Mouse (Mus musculus) right cerebral cortex, postnatal 25 days (tissue): ENCODE data around the gene Gm20388.

Experiments used
- DNase-seq: peaks from one replicate; pipeline ENCODE4 v3.0.0; 2022

Gene Gm20388

DNA sequence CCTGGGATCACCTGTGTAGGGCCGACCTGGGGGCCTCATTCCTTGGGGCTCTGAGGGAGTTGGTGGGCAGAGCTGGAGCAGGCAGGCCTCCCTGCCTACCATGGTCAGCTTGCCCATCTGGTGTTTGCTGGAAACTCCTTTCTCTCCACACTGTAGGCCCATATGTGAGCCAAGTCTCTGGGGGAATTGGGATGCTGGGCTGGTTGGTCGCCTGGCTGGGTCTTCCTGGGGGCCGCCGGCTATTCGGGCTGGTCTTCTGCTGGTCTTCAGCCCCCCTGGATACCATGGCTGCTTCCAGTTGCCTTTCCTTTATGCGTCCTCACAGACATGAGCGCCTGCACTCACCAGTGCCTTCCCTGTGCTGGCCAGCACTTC lies 610.9 kb downstream of the Gm20388 start:
- DNase-seq, result no peak

DNA sequence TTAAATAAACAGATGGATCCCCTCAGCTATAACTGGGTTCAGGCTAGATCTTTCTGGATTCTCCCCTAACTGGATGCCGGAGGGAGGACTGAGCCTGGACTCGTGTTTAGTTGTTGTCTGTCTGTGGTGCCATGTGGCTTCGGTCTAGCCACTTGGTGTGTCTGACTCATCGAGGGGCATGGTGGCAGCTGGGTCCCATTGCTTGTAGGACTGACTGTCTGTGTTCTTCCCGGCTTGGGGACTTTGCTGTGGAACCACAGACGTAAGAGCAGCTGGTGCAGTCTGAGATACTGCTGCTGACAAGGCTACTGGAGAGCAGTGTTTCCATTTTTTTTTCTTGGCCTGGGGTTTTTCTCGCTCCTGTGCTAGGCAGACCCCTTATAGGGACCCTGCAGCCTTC lies 613.0 kb downstream of the Gm20388 start:
- DNase-seq, result no peak

GRCm38 (mm10) chr8:120525135-120525534 lies 614.5 kb downstream of the Gm20388 start:
- DNase-seq, result no peak

DNA sequence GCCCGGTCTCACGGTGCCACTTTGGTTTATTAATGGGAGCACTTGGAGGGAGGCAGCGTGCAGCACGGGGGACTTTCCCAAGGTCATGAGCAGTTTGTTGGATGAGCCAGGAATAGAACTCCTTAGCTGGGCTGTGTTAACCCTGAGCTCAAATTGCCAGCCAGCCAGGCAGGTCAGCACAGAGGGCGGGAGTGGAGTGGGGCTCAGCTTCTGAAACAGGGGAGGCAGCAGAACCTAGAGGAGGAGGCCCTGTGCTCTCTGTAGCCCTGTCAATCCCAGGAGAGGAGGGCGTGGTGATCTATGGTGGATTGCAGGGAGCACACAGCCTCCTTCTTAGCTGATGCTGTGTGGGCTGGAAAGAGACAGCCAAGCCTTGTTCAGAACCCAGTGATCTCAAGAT lies 615.2 kb downstream of the Gm20388 start:
- no peak for DNase-seq

- DNase-seq, result no peak
Measured at GRCm38 (mm10) chr8:120526577-120526976, 615.9 kb downstream of the Gm20388 start.

DNA sequence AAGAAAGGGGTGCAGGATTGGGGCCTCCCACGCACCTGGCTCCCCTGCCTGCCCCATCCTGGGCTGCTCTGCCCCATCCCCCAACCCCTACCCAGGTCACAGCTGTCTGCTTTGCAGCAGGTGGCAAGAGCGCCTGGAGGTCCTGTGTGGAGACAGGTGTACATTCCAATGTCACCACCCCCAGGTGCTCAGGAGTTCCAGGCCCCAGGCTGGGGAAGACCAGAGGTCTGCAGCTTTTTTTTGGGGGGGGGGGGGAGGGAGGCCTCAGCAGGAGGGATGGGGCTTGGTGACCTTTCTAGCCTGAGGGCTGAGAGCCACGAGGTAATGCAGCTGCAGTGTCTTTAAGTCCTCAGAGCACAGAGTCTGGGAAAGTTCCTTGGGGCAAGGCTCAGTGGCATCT lies 617.7 kb downstream of the Gm20388 start:
- no peak for DNase-seq

GRCm38 (mm10) chr8:120529226-120529625 lies 618.6 kb downstream of the Gm20388 start:
- no peak for DNase-seq

- no peak for DNase-seq
Measured at GRCm38 (mm10) chr8:120530954-120531656, 620.5 kb downstream of the Gm20388 start.

GRCm38 (mm10) chr8:120531775-120532516 lies 621.3 kb downstream of the Gm20388 start:
- DNase-seq, result no peak

GRCm38 (mm10) chr8:120532517-120533215 lies 622.0 kb downstream of the Gm20388 start:
- DNase-seq, result no peak

- DNase-seq, result no peak
Measured at GRCm38 (mm10) chr8:120533380-120533779, 622.7 kb downstream of the Gm20388 start.

- DNase-seq, result no peak
Measured at GRCm38 (mm10) chr8:120534080-120534479, 623.4 kb downstream of the Gm20388 start.

DNA sequence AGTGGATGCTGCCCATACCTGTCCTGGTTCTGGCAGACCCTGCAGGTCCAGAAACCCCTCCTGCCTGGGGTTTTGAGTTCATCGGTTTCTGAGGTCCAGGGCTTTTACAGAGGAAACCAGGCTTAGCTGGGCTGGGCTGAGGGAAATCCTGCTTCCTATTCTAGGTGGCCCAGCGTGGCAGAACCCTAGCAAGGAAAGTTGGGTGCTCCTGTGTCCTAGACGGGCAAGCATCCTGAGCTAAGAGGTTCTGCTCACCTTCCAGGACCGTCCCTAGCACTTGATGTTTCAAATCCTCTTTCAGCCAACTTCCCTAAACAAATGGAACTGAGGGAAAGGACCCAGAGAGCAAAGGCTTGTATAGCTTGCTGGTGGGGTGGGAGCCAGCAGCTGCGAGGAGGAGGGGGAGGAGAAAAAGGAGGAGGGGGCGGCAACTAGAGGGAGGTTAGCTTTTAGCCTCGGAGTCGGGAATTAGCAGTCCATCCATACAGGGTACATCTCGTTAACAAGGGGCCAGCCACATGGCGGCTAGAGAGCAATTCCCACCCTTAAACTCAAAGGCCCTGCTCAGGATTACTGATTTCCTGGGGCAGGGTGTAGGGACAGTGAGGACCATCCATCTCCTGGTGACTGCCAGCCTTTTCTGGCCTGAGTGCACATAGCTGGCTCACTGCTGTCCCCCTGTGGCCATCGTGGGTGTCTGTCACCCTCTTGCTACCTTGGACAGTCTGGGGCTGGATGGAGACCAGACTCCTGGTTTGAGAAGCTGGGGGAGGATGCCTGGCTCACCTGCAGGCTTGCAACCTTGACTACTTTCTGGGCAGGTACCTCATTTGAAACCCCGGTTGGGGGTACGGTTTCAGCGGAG lies 624.1 kb downstream of the Gm20388 start:
- DNase-seq, result peak; percentile 76

GRCm38 (mm10) chr8:120535452-120536305 lies 625.0 kb downstream of the Gm20388 start:
- DNase-seq, result peak; percentile 86

DNA sequence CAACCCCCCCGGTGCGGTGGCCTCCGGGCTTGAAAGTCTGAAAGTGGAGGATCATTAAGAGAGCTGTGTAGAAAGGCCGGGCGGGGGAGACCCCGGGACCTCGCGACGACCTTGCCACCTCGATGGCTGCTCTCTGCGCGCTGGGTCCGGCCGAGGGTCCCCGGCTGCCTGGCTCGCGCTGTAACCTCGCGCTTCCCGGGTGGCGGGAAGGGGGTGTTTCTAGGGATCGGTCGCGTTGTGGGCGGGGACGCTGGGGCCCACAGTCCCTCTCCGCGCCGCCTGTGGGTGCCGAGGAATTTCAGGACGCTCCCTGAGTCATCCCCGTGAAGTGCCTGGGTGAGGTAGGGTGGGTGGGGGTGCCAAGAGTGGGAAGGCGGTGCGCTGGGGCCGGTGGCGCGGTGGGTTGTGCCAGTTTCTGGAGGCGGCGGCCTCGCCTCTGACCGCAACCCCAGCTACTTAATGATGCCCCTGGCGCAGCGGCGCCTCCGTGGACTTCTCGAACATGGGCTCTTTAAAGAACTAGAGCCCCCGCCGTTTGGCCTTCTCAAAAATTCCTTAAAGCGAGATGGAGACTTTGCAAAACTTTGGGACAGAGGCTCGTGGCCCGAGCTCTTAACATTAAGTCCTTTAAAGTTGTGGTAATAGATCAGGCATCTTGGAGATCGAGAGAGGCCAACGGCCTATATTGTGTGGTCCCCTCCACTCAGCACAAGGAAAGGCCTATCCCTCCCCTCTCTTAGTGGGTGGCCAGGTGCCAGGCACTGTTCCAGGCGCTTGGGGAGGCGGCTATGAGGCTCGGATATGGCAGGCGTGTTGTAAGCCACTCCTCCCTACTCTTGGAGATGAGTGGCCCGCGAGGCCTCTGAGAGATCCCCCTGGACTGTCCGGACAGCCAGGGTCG lies 625.9 kb downstream of the Gm20388 start:
- peak; percentile 70 for DNase-seq

- DNase-seq, result peak; percentile 70
Measured at GRCm38 (mm10) chr8:120537207-120537817, 626.7 kb downstream of the Gm20388 start.

- DNase-seq, result peak; percentile 80
Measured at GRCm38 (mm10) chr8:120537818-120538396, 627.3 kb downstream of the Gm20388 start.

DNA sequence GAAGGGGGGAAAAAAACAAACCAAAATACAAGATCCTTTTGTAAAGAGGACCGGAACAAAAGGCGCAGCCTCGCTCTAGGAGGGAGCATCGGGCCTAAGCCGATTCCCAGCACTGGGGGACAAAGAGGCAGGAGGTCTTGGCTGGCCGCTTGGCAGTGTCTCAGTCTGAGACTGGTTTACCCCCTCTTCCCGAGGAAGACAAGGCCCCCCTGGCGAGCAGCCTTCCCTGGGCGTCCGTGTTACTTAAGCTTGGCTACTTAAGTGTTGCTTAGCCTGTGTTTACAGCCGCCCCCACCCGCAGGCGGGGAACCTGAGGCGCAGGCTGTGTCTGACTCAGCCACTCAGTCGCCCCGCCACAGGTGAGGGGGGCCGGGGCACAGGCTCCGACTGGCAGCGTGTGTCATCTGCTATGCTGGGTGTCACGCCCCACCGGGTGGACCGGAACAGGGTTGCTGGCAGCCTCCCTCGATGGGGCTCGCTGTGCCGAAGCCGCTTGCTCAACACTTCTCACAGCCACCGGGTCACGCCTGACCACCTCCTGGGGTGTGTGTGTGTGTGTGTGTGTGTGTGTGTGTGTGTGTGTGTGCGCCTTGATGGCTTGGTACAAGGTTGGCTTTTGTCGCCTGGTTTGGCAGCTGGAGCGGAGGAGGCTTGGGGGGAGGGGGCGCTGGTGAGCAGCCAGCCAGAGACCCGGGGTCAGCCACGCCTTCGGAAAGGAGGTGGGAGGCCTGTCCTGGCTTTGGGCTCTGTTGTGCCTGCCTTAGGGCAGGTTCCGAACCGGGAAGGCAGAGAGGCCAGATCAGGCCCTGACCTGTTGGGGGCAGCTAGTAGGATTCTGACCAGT lies 628.0 kb downstream of the Gm20388 start:
- DNase-seq, result peak; percentile 77

GRCm38 (mm10) chr8:120539381-120539774 lies 628.7 kb downstream of the Gm20388 start:
- DNase-seq, result no peak
